Mouse (Mus musculus) large intestine, adult 2 months (tissue): Measurements from ENCODE around the gene Robo2. TPM values are rescaled to one million over a fixed set of nuclear protein-coding genes. Genes with fewer than 3 reads are reported as not detected.

ENCODE experiments used
- DNase-seq: peaks from one replicate; pipeline ENCODE4 v3.0.0-alpha.2; 2012; ENCODE audit warnings: low read depth, low spot score
- WGBS: fragments of 180-500 bp; shearing (Covaris S2); methylation state at CpG from one replicate; pipeline ENCODE4 v1.1.7; 2018; 5-methylcytosine and 5-hydroxymethylcytosine counted together
- polyA plus RNA-seq: library from polyadenylated mRNA; depleted of rRNA; stranded (reverse); fragments of >200 nt; gene quantifications from 2 replicates; pipeline ENCODE4 v1.2.3, GENCODE M21; 2012

Robo2 gene
- polyA plus RNA-seq, 1 experiment: 2.0 TPM

- 82% methylated on average over 7 of the region's 7 CpGs for WGBS
Measured at GRCm38 (mm10) chr16:74225423-74226272, 186.0 kb downstream of the Robo2 start.

GRCm38 (mm10) chr16:74222501-74222900 is 189.1 kb downstream of the Robo2 start:
- 36% methylated on average over 5 of the region's 5 CpGs for WGBS
- DNase-seq: no peak

More at GRCm38 (mm10) chr16:74225423-74226272, 186.0 kb downstream of the Robo2 start:
- DNase-seq: no peak

- WGBS: 79% methylated on average over 1 of the region's 1 CpGs
- DNase-seq: no peak
Measured at GRCm38 (mm10) chr16:74216879-74217415, 194.7 kb downstream of the Robo2 start.

- no peak for DNase-seq
- WGBS: 91% methylated on average over 13 of the region's 13 CpGs
Measured at GRCm38 (mm10) chr16:74215791-74216190, 195.8 kb downstream of the Robo2 start.

DNA sequence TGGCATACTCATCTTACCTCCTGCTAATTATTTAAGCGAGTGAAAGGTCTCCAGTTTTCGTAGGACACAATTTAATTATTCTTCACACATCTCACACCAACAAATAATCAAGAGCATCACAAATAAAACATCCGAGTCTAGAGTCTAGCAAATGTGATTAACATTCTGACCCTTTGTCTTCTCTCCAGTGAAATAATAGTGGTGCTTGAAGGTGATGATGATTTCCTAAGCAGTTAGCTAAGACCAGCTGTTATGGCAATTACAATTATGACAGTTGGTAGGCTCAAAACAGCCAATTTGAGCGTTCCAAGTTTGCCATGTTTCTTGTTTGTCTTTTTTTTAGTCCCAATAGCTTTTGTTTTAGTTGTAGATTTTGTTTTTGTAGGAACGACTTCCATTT is 210.9 kb downstream of the Robo2 start:
- DNase-seq: no peak
- 81% methylated on average over 5 of the region's 5 CpGs for WGBS

DNA sequence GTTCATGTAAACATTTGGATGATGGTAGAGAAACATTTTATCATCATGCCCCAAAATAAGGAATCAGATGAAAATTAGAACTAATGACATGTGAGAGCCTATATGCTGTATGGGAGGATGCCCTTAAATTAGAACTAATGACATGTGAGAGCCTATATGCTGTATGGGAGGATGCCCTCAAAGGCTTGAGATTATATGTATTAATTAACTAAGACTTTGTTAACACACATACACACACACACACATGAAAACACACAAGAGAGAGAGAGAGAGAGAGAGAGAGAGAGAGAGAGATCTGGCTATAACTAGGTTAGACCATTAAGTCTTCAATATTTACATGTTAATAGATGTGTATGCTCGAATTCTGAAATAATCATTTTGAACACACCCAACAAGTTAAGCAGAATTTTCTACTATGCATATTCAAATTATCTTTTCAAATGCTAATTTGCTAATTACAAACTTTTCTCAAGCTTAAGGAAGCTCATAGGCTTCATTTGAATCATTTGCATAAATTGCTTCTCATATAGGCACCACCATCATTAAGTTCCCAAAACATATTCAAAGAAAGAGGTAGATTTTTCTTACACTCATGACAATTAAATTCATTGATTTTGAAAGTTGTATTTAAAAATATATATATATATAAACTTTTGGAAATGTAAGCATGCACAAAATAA is 211.5 kb downstream of the Robo2 start:
- DNase-seq: no peak
- 76% methylated on average over 1 of the region's 1 CpGs for WGBS

GRCm38 (mm10) chr16:74192979-74193554 is 218.6 kb downstream of the Robo2 start:
- 85% methylated on average over 8 of the region's 8 CpGs for WGBS
- DNase-seq: no peak

GRCm38 (mm10) chr16:74191621-74192020 is 220.0 kb downstream of the Robo2 start:
- WGBS: 81% methylated on average over 2 of the region's 2 CpGs
- no peak for DNase-seq

DNA sequence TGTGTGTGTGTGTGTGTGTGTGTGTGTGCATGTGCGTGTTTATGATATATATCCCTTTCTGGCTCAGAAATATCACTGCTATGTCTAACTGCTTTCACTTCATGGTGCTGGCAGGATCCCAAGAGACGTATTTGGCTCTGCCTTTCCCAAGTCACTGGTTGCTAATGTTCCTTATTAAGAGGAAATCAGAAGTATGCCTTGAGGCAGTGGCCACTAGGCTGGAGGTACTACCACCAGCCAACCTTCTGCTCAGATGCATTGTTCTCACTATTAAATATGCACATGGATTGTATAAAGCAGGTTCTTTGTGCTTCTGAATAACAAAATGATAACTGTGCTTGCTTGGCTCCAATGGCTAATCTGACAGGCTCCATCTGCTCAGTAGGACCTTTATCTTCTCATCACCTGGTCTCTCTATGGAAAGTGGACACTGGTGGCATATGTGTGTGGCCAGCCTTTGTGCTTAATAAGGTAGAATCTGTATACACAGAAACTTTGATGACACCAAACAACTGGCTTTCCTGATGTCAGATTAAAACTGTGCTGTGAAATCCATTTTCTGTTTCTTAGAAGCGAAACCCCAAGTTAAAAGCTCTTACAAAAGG is 229.0 kb downstream of the Robo2 start:
- DNase-seq: no peak
- 57% methylated on average over 3 of the region's 3 CpGs for WGBS

GRCm38 (mm10) chr16:74172673-74173072 is 239.0 kb downstream of the Robo2 start:
- DNase-seq: no peak
- 78% methylated on average over 3 of the region's 3 CpGs for WGBS

DNA sequence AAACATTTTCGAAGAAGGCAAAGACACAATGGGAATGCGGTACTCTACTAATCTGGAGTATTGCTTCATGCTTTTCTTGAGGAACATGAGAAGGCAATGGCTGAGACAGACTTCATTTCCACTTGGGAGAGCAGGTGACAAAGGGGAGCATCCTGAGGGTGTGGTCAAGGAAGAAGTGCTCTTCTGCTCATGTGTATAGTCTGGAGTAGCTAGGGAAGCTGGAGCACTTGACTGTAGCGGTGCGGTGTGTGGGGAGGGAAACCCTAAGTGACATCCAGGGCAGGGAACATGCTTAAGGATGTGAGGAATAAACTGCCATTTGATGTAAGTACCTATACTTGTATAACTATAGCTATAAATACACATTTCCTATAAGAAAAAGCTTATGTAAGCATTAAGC is 242.0 kb downstream of the Robo2 start:
- DNase-seq: no peak
- 86% methylated on average over 4 of the region's 4 CpGs for WGBS

GRCm38 (mm10) chr16:74169121-74169520 is 242.5 kb downstream of the Robo2 start:
- 69% methylated on average over 7 of the region's 7 CpGs for WGBS
- no peak for DNase-seq

GRCm38 (mm10) chr16:74167832-74168231 is 243.8 kb downstream of the Robo2 start:
- DNase-seq: no peak

GRCm38 (mm10) chr16:74162041-74162440 is 249.6 kb downstream of the Robo2 start:
- 79% methylated on average over 4 of the region's 4 CpGs for WGBS
- no peak for DNase-seq

- 87% methylated on average over 3 of the region's 3 CpGs for WGBS
- DNase-seq: no peak
Measured at GRCm38 (mm10) chr16:74159189-74159588, 252.4 kb downstream of the Robo2 start.

DNA sequence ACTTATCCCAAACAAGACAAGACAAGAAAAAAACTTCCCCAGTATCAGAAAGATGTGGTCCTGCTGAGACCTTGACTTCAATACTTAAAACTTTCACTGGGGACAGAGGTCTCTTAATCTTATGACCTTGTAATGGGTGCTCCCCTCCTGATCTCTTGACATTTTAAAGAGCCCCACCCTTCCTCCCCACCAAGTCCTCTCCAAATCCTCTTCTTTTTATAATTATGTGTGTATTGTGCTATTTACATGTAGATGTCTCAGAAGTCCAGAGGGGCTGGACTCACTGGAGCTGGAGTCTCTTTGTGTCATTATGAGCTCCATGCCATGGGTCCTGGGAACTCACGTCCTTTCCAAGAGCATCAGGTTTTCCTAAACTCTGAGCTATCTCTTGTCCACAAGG is 275.4 kb downstream of the Robo2 start:
- no peak for DNase-seq
- WGBS: 88% methylated on average over 1 of the region's 1 CpGs

- peak; percentile 35 for DNase-seq
- WGBS: 30% methylated on average over 6 of the region's 6 CpGs
Measured at GRCm38 (mm10) chr16:74132833-74133232, 278.8 kb downstream of the Robo2 start.

DNA sequence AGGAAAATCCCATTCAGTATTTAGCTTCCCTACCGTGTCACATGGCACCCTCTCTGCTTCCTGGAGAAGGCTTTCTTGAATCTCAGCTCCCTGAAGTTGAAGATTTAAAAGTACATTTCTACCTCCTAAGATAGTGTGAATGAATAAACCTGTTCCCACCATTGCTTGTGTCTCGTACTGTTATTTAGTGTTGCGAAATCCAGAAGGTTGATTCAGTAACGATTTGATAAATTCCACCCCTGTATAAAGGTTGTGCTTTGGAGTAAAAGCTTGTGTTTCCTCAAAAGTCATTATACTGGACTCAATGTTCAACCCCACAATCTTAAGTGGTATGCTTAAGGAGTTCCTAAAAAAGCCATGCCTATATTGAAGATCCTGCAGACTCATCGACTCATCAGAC is 280.3 kb downstream of the Robo2 start:
- DNase-seq: no peak
- WGBS: 76% methylated on average over 5 of the region's 5 CpGs

DNA sequence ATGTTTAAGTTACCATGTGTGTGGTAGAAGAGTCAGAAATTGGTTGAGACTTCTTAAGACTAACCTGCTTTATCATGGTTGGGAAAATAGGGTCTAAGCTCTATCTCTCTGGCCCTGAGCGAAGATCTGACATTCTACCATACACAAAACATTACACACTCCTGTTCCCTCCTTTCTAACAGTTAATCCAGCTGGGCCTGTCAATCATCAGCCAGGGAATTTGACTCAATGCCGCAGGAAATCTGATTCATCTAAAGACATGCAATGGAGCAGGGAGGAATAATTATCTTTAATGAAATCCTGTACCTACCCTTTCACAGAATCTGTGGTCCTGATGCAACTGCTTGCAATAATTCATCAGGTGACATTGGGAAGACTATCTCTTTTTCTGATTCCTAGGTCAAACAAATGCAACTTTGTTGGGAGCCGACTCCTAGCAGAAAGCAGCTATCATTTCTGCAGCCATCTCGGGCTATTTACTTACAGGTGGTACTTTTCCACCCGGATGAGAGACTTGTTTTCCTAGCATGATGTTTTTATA is 283.1 kb downstream of the Robo2 start:
- WGBS: 89% methylated on average over 5 of the region's 5 CpGs

GRCm38 (mm10) chr16:74113155-74113554 is 298.5 kb downstream of the Robo2 start:
- DNase-seq: no peak
- WGBS: 97% methylated on average over 3 of the region's 3 CpGs

More for the DNA sequence above, 283.1 kb downstream of the Robo2 start:
- DNase-seq: no peak
